Mouse (Mus musculus) neutrophil, adult 65 days (primary cell): ENCODE results near the gene Slc39a3. TPM values are rescaled to one million over a fixed set of nuclear protein-coding genes. Genes with fewer than 3 reads are reported as not detected.

Experiments used
- total RNA-seq: library from RNA; stranded (reverse); gene quantifications from 2 replicates; pipeline ENCODE4 v1.2.4, GENCODE M21; 2023

Slc39a3 gene
- 11.5 and 13.1 TPM in 2 replicates for total RNA-seq

DNA sequence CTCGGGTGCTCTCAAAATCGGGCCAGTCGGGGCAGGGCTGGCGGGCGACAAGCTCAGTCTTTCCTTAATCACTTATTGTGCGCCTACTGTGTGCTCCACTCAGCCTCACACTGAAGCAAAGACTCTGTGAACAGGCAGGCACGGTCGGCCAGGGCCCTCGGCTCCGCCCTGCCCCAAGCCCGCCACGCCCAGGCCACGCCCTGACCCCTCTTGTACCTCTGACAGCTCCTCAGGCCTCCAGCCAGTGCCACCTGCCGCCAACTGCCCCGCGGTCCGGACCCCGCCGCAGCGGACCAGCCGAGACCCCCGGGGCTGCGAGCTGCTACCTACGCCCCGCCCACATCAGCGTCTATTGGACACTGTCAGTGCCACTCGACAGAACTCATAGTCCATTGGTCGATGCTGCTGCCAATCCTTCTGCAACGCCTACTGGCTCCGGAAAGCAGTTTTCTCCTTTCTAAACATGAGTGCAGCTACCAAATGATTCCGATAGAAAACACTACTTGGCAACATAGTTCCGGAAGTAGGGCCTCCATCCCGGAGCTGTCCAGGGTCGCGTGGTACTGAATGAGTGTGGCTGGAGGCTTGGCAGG is at the start of gene Slc39a3:
Slc39a3 (minus strand) TSS at position 439 of the 593 bp plus-strand sequence.

GRCm38 (mm10) chr10:81069836-81070235 is 32.6 kb upstream of the Slc39a3 start, which contains the start of gene Thop1:
Thop1 (plus strand) TSS chr10:81070035.

DNA sequence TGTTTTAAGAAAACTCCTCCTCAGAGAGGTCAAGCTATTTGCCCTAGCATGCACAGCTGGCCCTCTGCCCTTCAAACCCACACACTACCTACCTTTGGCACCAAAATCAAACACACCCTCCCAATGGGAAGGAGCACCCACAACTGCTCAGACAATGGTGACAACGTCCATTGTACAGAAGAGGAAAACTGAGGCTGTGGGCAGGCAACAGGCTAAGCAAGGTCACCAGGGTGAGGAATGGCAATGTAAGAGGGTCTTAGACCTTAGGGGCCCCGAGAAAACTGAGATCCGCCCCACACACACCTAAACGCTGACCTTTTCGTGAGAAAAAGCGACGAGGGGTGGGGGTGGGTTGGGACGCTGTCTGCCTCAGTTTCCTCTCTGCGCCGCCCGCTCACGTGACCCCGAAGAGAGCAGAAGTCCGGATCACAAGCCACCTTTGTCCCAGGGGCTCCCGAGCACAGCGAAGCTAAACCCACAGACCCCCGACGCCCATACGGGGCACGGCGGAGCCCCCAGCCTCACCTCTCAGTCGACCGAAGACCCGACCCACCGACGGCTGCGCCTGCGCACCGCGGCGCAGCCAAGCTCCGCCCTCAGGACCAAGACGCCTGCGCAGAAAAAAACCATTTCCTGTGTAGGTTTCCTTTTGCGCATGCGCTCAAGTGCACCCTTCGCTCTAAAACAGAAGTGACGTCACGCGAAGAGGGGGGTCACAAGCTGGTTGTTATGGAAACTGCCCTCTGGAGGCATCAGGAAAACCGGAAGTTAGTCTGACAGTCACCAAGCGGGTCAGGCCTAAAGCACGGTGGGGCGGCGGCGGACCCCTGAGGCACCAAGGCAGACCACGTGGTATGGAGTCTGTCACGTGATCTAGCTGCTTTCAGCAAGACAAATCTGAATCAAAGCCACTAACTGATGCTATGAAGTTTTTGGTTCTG is 22.6 kb upstream of the Slc39a3 start, which contains the start of gene Sgta:
Sgta (minus strand) TSS at position 579 of the 941 bp plus-strand sequence.

GRCm38 (mm10) chr10:81025639-81026275 is 11.5 kb downstream of the Slc39a3 start, which contains the start of gene Diras1:
Diras1 (minus strand) TSS chr10:81025662.

DNA sequence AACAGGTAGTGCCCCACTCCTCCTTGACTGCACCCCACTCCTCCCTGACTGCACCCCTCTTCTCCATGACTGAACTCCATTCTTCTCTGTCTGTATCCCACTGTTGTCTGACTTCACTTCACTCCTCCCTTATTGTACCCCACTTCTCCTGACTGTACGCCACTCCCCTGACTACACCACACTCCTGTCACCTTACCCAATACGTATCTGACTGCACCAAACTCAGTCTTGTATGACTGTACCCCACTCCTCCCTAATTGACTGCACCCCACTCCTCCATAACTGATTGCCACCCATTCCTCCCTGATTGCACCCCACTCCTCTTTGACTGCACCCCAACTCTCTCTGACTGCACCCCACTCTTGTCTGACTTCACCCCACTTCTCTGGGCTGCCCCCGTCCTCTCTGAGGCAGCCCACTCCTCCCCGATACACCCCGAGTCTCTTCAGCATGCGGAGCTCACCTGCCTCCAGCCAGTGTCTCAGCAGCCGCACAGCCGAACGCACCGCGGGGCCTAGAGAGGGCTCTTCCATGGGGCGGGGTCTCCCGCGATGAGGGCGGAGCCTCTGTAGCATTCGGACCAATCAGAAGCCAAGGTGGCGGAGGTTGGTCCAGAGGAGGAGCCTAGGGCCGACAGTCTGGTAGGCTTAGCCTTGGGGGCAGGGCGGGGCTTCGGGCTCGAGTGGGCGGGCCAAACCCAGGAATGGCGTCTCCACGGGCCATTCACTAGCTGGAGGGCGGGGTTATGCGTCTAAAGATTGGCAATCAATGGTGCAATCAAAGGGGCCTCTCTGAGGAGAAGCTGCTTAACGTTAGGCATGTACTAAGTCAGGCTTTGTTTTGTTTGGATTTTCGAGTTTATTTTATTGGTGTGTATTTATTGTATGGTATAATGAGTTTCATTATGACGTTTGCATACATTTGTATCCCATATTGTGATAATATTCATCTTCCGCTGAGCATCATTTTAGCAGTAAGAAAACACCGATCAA is 22.5 kb downstream of the Slc39a3 start, which contains the start of gene Gng7:
Gng7 (minus strand) TSS at position 553 of the 992 bp plus-strand sequence.

Other genes with a start within 250 kb of the Slc39a3 start
- 39.7 and 47.3 TPM in 2 replicates for gene Sf3a2, start 239.2 kb downstream of the Slc39a3 start, total RNA-seq
- gene Plekhj1, start 238.8 kb downstream of the Slc39a3 start, total RNA-seq: 62.9 and 84.6 TPM in 2 replicates
- gene Amh, start 232.2 kb downstream of the Slc39a3 start, total RNA-seq: 0.77 and 1.2 TPM in 2 replicates
- gene Jsrp1, start 223.9 kb downstream of the Slc39a3 start, total RNA-seq: not detected in 2 replicates
- gene Oaz1, start 210.8 kb downstream of the Slc39a3 start, total RNA-seq: 506 and 673 TPM in 2 replicates
- not detected in 2 replicates for gene Lingo3, start 193.4 kb downstream of the Slc39a3 start, total RNA-seq
- 10.1 and 19.3 TPM in 2 replicates for gene Lsm7, start 182.2 kb downstream of the Slc39a3 start, total RNA-seq
- gene Sppl2b, start 182.2 kb downstream of the Slc39a3 start, total RNA-seq: 14.0 and 15.8 TPM in 2 replicates
- not detected in 2 replicates for gene Tmprss9, start 165.6 kb downstream of the Slc39a3 start, total RNA-seq
- 35.2 and 38.8 TPM in 2 replicates for gene Timm13, start 136.5 kb downstream of the Slc39a3 start, total RNA-seq
- 17.8 and 24.7 TPM in 2 replicates for gene Lmnb2, start 119.2 kb downstream of the Slc39a3 start, total RNA-seq
- gene Gadd45b, start 107.4 kb downstream of the Slc39a3 start, total RNA-seq: 50.6 and 86.7 TPM in 2 replicates
- gene Gng7, start 22.5 kb downstream of the Slc39a3 start, total RNA-seq: 0.23 and 0.92 TPM in 2 replicates
- not detected in 2 replicates for gene Diras1, start 11.8 kb downstream of the Slc39a3 start, total RNA-seq
- gene Sgta, start 22.8 kb upstream of the Slc39a3 start, total RNA-seq: 47.2 and 56.7 TPM in 2 replicates
- 4.0 TPM in 2 replicates for gene Thop1, start 32.6 kb upstream of the Slc39a3 start, total RNA-seq
- 0.25 and 0.34 TPM in 2 replicates for gene Creb3l3, start 61.4 kb upstream of the Slc39a3 start, total RNA-seq
- 72.4 and 96.2 TPM in 2 replicates for gene Map2k2, start 68.5 kb upstream of the Slc39a3 start, total RNA-seq
- 58.8 and 72.8 TPM in 2 replicates for gene Zbtb7a, start 97.8 kb upstream of the Slc39a3 start, total RNA-seq
- gene Pias4, start 130.5 kb upstream of the Slc39a3 start, total RNA-seq: 27.7 and 33.9 TPM in 2 replicates
- gene Eef2, start 139.2 kb upstream of the Slc39a3 start, total RNA-seq: 599 and 665 TPM in 2 replicates
- gene Dapk3, start 145.6 kb upstream of the Slc39a3 start, total RNA-seq: 22.3 and 31.6 TPM in 2 replicates
- not detected in 2 replicates for gene 4930442H23Rik, start 146.4 kb upstream of the Slc39a3 start, total RNA-seq
- not detected in 2 replicates for gene Nmrk2, start 164.6 kb upstream of the Slc39a3 start, total RNA-seq
- gene Atcay, start 193.4 kb upstream of the Slc39a3 start, total RNA-seq: not detected in 2 replicates
- 0.14 and 0.54 TPM in 2 replicates for gene Zfr2, start 195.7 kb upstream of the Slc39a3 start, total RNA-seq
- gene Matk, start 215.5 kb upstream of the Slc39a3 start, total RNA-seq: 5.3 and 8.3 TPM in 2 replicates
- gene Mrpl54, start 229.5 kb upstream of the Slc39a3 start, total RNA-seq: 20.7 and 28.0 TPM in 2 replicates
- gene Apba3, start 229.5 kb upstream of the Slc39a3 start, total RNA-seq: 21.8 and 26.0 TPM in 2 replicates